Mouse (Mus musculus): ENCODE data around the gene Siah2.
A peak's percentile ranks its signal among the peaks of the same experiment; 100 is the strongest.

Siah2 gene

GRCm38 (mm10) chr3:58693331-58693730 lies 1.1 kb upstream of the Siah2 start:
- DNase-seq, result no peak

GRCm38 (mm10) chr3:58691374-58691939 lies 743 bp downstream of the Siah2 start:
- DNase-seq, result peak; percentile 58 to 60

GRCm38 (mm10) chr3:58690619-58691373 lies 1.4 kb downstream of the Siah2 start:
- peak; percentile 70 to 78 for DNase-seq

GRCm38 (mm10) chr3:58689721-58690120 lies 2.5 kb downstream of the Siah2 start:
- peak in 1 of 2 experiments; percentile 55 for DNase-seq

GRCm38 (mm10) chr3:58689105-58689504 lies 3.1 kb downstream of the Siah2 start:
- DNase-seq, result no peak

GRCm38 (mm10) chr3:58688551-58688950 lies 3.6 kb downstream of the Siah2 start:
- no peak for DNase-seq

GRCm38 (mm10) chr3:58686922-58687284 lies 5.3 kb downstream of the Siah2 start:
- DNase-seq, result no peak

- peak in 1 of 2 experiments; percentile 75 for DNase-seq
Observed at GRCm38 (mm10) chr3:58686206-58686921, 5.8 kb downstream of the Siah2 start.

GRCm38 (mm10) chr3:58685396-58685795 lies 6.8 kb downstream of the Siah2 start:
- DNase-seq, result no peak

GRCm38 (mm10) chr3:58683346-58683745 lies 8.9 kb downstream of the Siah2 start:
- no peak for DNase-seq

GRCm38 (mm10) chr3:58682336-58682735 lies 9.9 kb downstream of the Siah2 start:
- no peak for DNase-seq

GRCm38 (mm10) chr3:58681831-58682230 lies 10.4 kb downstream of the Siah2 start:
- DNase-seq, result peak in 1 of 2 experiments; percentile 75

- DNase-seq, result peak in 1 of 2 experiments; percentile 63
Observed at GRCm38 (mm10) chr3:58680943-58681637, 11.1 kb downstream of the Siah2 start.

GRCm38 (mm10) chr3:58679996-58680395 lies 12.2 kb downstream of the Siah2 start:
- DNase-seq, result no peak

- no peak for DNase-seq
Observed at GRCm38 (mm10) chr3:58678905-58679304, 13.3 kb downstream of the Siah2 start.

GRCm38 (mm10) chr3:58678384-58678783 lies 13.8 kb downstream of the Siah2 start:
- DNase-seq, result peak; percentile 79 to 83

GRCm38 (mm10) chr3:58677615-58678014 lies 14.6 kb downstream of the Siah2 start:
- DNase-seq, result no peak

GRCm38 (mm10) chr3:58673295-58673694 lies 18.9 kb downstream of the Siah2 start:
- no peak for DNase-seq

GRCm38 (mm10) chr3:58672481-58673183 lies 19.6 kb downstream of the Siah2 start:
- DNase-seq, result no peak

- DNase-seq, result no peak
Observed at GRCm38 (mm10) chr3:58671616-58672250, 20.5 kb downstream of the Siah2 start.

GRCm38 (mm10) chr3:58663970-58664369 lies 28.2 kb downstream of the Siah2 start:
- no peak for DNase-seq

- DNase-seq, result no peak
Observed at GRCm38 (mm10) chr3:58660636-58661035, 31.6 kb downstream of the Siah2 start.

All from kidney, adult 8-10 months (tissue).